Mouse (Mus musculus) spleen, postnatal 36 days (tissue): ENCODE measurements around the gene Boll.
"Not testable (repeated sequence)": the region's sequence is repeated elsewhere in the genome, so short reads cannot be mapped to it uniquely, and the experiment has no call there.

Experiments
- DNase-seq, 2 experiments: peaks; one replicate each; pipeline ENCODE4 v3.0.0; 2022; ENCODE audit warnings: low spot score in 2 of 2, mixed read lengths in 1 of 2

Gene Boll

DNA sequence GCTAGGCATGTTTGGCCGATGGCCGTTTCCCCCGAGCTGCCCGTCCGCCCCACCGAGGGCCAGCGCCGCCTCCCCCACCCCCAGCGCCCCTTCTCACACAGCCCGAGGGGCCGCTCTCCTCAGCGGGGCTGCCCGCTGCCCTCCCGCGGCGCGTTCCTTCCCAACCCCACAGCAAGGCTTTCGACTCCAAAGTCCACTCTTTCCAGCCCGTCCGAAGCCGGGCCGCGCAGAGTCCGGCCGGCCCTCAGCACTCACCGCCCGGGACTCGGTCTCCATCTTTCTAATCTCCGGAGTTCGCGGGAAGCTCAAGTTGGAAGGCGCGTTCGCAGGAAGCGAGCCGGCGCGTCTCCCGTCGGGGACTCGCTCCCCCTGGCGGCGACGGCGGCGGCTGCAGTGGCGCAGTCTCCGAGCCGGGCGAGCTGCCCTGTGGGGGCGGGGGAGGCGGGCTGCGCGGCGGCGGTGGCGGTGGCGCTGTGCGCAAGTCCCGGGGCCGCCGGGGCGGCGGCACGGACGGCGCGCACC is at the start of gene Boll:
Boll (minus strand) TSS at position 426 of the 522 bp plus-strand sequence.
- DNase-seq: peak; percentile 63

DNA sequence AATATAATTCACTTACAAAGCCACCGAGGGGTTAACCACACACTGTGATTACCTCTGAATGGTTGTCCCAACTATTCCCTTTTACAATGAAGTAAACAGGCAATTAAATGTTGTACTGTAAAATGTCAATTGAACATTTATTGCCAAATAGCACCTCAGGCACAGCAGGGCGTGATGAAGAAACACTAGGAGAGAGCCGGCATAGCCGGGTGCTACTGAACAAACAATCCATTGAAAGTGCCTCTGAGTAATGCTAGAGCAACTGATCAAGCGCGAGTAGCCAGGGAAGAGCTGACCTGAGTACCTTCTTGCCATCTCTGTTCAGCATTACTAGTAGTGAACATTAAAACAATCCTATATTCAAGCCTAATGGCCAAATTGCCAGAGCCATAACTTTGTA is 49.3 kb upstream of the Boll start:
- no peak for DNase-seq

DNA sequence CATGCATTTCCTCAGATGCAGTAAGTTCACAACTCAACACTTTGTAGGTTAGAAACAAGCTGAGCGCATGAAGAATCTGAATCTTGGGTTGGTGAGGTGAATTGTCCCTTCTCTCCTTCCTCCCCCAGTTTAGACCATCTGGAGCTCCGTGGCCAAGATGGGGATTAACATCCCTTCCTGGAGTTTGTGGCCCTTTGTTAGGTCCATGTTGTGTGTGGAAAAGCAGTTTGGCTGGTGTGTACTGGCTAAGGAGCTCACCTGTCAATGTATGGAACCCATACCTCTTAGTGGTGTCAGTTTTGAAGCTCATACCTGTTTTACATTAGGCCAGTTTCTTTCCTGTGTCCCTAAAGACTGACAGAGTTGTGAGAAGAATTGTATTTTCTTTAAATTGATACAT is 47.8 kb upstream of the Boll start:
- DNase-seq: no peak

DNA sequence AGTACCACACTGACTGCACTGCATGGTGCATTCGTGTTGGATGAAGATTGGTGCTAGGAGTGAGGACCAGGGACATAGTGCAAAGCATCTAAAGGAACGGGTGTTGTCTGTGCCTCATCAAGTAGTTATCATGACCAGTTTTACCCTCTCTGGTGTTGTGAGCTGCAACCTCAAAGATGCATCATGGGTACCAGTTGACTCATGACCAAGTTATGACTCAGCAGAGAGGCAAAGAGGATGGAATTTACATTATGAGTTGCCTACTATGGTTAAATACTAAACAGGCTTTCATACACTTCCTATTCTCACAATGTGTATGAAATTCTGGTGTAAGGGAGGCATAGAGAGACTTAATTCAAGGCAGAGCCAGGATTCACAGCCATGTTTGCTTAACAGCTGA is 47.4 kb upstream of the Boll start:
- DNase-seq: no peak

DNA sequence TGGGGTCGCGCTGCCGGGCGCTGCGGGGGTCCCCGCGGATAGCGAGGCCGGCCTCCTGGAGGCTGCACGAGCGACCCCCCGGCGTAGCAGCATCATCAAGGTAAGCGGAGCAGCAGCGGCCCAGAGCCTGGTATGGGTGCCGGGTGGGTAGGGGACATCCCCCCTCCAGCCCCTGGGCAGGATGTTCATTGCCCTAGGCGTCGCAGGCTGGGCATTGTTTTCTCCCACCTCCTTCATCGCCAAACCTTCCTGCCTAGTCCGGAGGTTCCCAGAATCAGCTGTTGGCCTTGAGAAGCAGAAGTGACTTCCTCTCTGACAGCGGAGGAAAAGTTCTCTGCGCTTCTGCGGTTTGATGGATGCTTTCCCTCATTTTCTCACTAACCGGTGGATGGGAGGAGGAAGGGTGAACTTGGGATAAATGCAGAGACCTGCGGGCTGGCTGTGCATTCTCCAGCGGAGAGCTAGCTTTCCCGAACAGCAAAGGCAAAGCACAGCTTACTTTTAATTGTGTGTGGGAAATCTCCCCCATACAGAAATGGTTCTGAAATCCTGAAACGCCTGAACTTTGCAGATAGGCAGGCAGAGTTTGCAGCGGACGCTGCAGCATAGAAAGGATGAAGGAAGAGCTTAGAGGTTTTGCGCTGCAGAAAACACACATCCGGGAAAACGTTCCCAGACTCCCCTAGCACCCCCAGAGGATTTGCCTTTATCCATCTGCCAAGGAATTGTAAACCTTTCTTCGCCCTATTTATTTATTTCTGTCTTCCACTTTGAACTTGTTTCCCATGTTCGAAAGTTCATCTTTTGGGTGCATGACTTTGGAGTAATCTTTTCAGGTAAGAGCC is 43.5 kb upstream of the Boll start:
- DNase-seq: no peak

DNA sequence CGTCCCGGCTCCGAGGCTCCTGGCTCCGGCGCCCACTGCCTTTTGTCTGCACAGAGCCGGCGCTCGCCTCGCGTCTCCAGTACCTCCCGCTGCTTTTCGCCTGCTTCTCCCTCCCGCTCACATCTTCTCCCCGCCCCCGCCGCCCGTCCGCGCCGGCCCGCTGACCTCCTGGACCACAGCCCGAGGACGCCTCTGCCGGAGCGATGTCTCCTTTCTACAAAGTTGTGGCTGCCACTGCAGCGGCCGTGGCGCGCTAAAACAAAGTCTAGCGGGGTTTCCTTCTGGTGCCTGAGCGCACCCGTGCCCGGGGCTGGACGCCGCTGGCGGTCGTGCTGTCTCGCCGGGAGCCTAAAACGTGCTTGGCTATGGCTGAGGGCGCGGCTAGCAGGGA is 42.7 kb upstream of the Boll start:
- DNase-seq: no peak

DNA sequence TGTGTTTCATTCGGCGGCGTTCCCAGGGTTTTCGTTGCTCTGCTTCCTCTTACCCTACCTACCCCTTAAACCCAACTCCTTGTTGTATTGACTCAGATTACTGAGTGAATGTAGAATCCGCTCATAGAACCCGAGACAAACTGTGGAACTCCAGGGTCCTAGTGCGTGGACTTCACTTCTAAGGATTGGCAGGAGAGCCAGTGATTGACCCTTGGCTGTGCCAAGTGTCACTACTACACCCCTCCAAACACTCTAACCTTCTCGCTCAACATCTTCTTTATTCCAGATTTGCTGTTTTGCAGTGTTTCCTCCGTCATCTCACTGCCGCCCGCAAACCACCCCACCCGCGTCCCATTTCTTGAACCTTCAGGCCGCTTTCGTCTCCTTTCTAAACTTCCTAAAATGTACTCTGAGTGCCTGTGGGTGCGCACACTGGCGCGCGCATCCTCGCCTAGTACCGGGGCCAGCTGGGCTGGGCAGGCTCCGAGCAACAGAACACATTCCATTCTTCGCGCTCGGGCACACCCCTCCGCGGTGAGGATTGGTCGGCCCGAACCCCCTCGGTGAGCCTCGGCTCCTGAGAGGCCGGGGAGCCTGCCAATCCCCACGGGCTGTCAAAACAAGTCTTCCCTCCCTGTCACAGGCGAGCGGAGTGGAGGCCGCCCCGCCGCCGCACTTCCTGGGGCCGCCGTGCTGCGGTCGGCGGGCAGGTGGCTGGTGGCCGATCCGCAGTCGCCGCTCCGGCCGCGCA is 42.2 kb upstream of the Boll start, which contains the start of gene Plcl1:
Plcl1 (plus strand) TSS at position 650 of the 751 bp plus-strand sequence.
- peak; percentile 88 to 90 for DNase-seq

DNA sequence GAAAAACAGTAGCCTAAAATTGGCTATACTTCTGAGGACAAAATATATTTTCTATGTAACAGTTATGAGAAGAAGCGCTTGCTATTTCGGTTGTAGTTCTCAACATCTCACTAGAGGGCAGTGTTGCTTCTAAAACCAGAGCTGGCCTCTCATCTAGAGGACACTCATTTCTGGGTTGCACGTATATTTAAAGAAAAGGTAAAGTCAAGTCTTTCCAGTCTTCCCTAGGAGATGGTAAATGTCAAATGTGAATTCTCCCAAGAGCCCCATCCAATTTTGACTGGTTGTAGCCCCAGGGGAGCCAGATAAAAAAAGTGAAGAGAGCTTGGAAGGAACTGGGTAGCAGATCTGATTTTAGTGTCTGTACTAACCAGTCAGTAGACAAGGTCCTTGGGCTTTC is 41.2 kb upstream of the Boll start:
- DNase-seq: peak; percentile 38 to 55

DNA sequence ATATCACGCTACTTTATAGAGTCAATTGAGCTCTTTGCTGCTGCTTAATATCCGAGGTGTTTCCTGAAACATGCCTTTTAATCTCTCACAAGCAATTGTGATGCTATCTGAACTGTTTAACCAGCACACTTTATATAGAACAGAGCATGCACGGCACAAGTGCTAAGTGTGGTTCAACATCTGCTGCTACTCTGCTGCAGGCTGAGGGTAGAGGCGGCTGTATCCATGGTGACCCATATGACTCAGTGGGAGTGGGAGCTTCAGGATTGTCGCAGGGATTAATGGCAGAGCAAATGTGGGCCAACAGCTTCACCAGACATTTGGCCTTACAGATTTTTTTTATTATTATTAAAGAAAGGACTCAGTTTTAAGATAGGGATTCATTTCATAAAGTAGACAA is 36.6 kb upstream of the Boll start:
- DNase-seq: no peak

DNA sequence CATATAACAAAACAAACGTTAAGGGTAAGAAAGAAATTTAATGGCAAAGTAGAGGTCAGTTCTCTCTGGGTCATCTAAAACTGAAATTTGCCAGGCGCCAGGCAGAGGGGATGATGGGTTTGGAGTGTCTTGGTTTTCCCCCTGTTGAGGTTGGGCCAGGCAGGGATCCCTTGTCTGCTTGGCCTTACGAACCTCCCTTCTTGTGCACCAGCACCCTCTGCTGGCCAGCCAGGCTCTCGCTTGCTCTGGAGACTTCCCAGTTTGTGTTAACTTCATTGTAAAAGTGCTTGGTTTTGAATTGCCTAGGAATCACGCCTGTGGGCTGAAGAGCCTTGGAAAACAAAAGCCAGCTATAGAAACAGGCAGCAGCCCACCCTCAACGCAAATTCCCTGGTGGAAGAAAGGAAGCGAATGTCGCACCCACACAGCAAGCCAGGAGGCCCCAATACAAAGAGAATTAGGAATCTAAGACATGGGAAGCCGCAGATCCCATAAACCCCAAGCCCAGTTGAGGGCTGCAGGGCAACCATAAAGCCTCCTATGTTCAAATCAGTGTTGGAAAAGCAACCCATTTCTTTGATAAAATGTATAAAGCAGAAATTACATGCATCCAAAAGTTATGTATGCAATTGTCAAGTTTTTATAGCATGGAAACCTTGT is 20.0 kb upstream of the Boll start:
- peak; percentile 62 to 68 for DNase-seq

DNA sequence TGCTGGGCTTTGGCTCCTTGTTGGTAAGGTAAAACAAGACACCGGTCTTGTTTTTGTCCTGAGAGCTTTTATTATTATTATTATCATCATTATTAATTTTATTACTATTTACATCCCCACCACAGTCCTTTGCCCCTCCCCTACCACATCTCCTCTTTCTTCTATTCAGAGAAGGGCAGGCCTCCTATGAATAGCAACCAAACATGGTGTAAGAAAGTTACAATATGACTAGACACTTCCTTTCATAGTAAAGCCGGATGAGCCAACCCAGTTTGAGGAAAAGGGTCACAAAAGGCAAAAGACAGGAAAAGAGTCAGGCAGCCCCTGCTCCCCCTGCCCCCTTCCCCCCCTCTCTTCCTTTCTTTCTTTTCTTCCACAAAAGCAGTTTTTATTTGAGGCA is 17.3 kb upstream of the Boll start:
- DNase-seq: no peak

DNA sequence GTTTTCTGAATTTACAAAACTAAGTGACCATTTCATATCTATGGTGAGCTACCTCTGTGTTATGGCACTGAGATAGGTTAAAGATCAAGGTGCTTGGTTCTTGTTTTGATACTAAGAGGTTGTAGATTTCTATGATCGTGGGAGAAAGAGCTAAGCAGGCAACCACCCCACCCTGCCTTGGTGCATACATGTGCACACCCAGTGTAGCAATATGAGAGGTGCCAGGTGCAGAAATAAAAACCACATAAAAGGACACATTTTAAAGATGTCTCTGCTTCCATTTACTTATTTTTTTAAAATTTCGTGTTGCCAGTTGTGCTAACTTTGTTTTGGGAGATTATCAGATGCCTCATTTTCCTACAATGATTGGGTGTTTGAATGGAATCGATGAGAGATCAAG is 9.4 kb upstream of the Boll start:
- DNase-seq: no peak

DNA sequence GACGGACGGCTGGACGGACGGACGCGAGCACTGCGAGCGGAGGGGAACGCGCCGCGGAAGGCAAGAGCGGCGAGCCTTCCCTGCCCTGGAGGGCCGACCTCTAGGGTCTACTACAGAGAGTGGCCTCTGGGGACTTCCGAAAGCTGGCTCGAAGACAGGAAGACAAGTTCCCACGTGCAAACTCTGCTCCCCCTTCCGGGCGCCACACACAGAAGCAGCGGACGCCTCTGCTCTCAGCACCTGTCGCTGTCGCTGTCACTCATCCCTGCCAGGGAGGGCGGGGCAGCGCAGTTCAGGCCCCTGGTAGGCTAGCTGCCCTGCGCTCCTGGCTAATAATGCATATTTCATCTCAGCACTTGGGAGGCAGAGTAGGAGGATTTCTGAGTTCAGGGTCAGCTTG is 317 bp upstream of the Boll start:
- DNase-seq: peak; percentile 69 to 71

DNA sequence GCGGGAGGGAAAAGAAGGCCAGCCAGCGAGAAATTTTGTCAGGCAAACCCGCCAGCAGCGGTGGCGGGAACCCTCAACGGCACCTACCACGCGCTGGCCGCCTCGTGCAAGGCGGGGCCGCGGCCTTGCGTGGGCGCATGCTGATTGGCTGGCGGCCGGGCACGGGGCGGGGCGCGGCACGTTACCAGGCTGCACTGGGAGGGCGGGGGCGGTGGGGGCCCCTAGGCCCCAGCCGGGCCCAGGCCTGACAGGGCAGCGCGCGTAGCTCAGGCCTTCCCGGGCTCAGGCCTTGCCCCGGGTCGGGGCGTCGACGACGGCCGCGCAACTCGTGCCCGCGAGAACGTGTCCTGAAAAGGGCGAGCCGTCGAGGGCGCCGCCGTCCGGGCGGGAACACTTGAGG is 635 bp downstream of the Boll start:
- no peak for DNase-seq

DNA sequence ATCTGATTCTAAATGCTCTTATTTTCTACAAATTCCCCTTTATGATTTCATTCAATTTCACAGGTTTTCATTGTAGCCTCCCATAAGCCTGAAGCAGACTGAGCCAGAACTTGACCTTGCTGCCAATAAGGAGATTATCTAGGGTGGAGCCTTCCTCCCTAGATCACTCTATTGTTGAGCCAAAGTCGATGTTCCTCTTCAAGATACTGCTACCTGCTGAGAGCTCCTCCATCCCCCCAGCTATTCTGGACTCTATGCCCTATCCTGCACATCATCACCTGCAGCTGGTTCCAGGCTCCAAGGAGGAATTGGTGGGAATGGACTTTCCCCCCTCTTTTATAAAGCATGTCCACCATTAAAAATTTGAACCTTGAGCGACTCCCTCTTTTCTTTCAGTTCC is 11.4 kb downstream of the Boll start:
- DNase-seq: not testable (repeated sequence)

DNA sequence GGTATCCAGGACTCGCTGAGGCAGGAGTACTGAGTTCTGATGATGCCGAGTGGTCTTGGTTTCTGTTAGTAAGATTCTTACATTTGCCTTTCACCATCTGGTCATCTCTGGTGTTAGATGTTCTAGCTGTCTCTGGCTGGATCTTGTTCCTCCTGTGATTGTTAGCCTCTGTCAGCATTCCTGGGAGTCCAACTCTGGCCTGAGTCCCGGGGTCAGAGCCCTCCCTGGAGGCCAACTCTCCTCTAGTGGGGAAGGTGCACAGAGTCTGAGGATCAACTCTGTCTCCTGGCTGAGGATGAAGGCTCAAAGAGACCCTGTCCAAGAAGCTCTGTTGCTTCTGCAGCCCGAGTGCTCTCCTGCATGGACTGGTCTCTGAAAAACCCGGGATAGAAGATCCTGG is 37.8 kb downstream of the Boll start:
- not testable (repeated sequence) for DNase-seq

DNA sequence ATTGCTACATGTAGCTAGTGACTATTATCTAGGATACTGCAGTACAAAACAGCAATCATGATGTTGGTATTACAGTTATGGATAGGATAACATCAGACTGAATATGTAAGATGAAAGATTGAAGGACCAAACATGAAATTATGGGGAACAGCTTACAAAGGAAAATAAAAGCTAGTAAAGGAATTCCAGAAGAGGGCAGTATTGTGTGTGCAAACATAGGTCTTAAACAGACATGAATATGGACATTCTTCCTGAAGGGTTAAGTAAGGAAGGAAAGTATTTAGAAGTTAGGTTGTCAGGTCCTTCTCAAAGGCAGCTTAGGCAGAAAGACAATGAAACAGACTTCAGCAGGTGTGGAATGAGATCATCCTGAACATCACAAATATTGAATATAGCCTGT is 62.2 kb downstream of the Boll start:
- no peak for DNase-seq

DNA sequence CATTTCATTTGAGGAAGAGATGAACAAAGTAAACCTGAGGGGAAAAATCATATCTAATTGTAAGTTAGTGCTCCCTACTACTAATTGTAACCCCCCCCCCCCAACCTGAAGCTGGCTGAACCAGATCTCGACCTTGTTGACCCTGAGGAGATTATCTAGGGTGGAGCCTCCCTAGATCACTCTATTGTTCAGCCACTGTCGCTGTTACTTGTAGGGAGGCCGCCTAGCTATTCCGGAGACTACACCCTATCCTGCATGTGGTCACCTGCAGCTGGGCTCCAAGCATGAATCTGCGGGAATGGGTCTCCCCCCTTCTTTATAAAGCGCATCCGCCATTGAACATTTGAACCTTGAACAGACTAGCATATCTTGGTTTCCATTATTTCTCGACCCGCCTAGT is 84.2 kb downstream of the Boll start:
- DNase-seq: no peak

DNA sequence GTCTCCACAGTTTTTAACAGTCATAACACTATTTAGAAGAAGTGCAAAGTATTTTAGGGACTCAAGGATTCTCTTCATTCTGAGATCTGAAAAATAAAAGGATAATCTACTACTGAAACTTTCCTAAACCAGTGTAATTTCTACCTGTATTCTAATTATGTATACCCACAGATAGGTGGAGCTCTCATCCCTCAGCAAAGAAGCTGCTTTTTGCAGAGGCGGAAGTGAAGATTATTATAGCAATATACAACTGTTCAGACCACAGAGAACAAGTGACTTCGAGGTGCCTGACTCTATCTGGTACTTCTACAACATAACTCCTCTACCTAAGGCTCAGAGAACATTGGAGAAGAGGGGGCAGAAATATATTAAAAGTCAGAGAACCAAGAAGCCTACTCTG is 97.8 kb downstream of the Boll start:
- DNase-seq: no peak

DNA sequence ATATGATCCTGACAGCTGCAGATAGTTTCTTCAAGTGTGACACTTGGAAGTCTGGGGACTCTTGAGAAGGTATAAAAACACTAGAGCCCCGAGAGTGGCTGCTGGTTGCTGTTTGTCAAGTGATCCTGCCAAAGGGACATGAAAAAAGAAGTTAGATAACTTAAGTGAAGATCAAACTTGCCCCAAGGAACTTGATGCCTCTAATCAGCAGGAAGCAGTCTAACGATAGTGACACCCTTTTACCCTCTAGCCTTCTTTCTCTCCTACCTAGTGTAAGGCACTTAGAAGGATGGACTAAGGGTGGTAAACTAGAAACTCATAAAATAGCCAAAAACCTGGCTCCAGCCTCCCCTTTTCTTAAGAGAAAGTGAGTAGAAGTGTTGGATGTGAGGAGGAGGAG is 98.9 kb downstream of the Boll start:
- DNase-seq: no peak

DNA sequence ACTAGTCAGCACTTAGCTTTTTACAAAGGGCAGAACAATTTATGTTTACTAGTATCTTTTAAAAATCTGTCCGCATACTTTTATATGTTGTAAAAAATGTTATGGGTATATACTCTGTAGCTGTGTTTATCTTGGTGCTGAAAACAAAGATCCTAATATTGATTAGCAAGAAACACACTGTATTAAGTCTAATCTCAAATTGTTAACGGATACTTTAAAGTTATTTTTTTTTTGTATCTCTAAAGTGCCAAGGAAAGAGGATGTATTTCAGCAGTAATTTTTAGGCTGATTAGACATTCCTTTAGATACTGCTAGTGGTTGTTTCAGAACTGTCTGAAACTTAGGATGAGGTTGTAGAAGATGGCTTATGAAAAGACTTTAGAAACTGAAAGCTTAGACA is 116.9 kb downstream of the Boll start:
- no peak for DNase-seq

DNA sequence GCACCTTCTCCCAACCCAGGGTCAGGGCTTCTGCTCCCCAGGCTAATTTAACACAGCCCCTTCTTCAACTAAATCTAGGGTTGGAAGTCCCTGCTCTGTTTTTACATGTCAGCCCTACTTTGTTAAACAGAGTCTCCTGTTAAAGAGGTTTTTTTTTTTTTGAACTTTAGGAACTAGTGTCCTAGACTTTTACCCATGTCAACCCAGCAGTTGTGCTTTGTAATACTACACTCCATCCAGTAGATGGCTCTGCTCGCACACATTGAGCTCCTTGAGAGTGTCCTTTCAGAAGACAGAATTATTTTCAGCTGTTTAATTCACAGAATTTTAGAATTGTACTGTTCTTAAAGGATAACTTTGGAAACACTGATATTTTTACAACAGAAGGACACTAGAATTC is 124.0 kb downstream of the Boll start:
- peak; percentile 39 to 63 for DNase-seq
